Mouse (Mus musculus) gastrocnemius, postnatal 36 days (tissue): ENCODE results near the gene Zfp983. TPM values are rescaled to one million over a fixed set of nuclear protein-coding genes. Genes with fewer than 3 reads are reported as not detected.

Source experiments
- total RNA-seq, 2 experiments: library from RNA; stranded (reverse); gene quantifications; 2 replicates each; pipeline ENCODE4 v1.2.3; 2021

Gene Zfp983
- total RNA-seq, 2 experiments from 2014 or later: 1.1 to 1.5 TPM

Other genes starting within 250 kb of the Zfp983 start
- under 1 TPM; 0.49 to 0.74 TPM for gene Zfp54, start 227.4 kb upstream of the Zfp983 start, total RNA-seq
- gene Zfp51, start 200.2 kb upstream of the Zfp983 start, total RNA-seq: 1 to 10 TPM; 5.4 to 7.0 TPM
- gene Zfp53, start 161.6 kb upstream of the Zfp983 start, total RNA-seq: 1 to 10 TPM; 1.3 to 1.8 TPM
- 1 to 10 TPM; 4.0 to 5.5 TPM for gene Zfp52, start 115.1 kb upstream of the Zfp983 start, total RNA-seq
- gene Zfp948, start 83.6 kb upstream of the Zfp983 start, total RNA-seq: 1 to 10 TPM; 1.6 to 2.1 TPM
- not detected for gene Gm10226, start 41.2 kb downstream of the Zfp983 start, total RNA-seq
- gene Zfp760, start 57.1 kb downstream of the Zfp983 start, total RNA-seq: under 1 TPM; 0.94 to 0.97 TPM
- 1 to 10 TPM; 3.4 to 5.7 TPM for gene Zfp229, start 80.2 kb downstream of the Zfp983 start, total RNA-seq
- under 1 TPM; 0.35 to 0.46 TPM for gene Zfp820, start 195.1 kb downstream of the Zfp983 start, total RNA-seq